Mouse (Mus musculus) small intestine, adult 2 months (tissue): Measurements from ENCODE around the gene Clmp.

Experiments used
- CTCF ChIP-seq: fragments of 200-500 bp; IDR thresholded peaks from 2 replicates; pipeline ENCODE4 v1.5.1; 2012; ENCODE audit warnings: low read depth, mild to moderate bottlenecking, control low read depth, inconsistent platforms, low read length, moderate library complexity, mixed read lengths; ENCODE audit not compliant: insufficient replicate concordance, insufficient read length; ENCODE audit errors: extremely low read depth
- POLR2A ChIP-seq: fragments of 200-500 bp; IDR thresholded peaks from 2 replicates; pipeline ENCODE4 v1.6.1; 2012; ENCODE audit warnings: low read depth, mild to moderate bottlenecking, control low read depth, inconsistent platforms, low read length, moderate library complexity

- no peak for TF ChIP-seq POLR2A
- no peak for TF ChIP-seq CTCF
Observed at GRCm38 (mm10) chr9:40700253-40700652, 14.5 kb downstream of the Clmp start.
